Mouse (Mus musculus): ENCODE results near the gene Ice2. TPM values are rescaled to one million over a fixed set of nuclear protein-coding genes. Genes with fewer than 3 reads are reported as not detected.

The Ice2 gene
- total RNA-seq, 1 experiment from 2014 or later = 14.3 TPM

DNA sequence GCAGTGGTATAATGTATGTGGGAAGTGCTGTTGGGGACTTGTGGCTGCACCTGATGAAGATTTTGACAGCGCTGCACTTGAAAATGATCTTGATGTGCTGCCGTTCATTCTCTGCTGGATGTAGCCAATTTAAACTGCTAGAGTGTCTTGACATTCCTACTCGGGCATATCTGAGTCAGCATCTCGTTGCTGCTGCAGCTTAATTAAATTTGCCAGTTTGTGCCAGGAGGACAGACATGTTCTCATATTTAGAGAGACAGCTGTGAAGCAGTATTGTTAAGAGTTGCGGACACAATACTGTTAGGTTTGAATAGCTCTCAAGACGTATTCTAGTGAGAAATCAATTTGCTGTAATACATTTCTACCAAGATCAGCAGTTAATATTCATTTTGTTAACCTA, 7.0 kb downstream of the Ice2 start:
- no peak for DNase-seq

DNA sequence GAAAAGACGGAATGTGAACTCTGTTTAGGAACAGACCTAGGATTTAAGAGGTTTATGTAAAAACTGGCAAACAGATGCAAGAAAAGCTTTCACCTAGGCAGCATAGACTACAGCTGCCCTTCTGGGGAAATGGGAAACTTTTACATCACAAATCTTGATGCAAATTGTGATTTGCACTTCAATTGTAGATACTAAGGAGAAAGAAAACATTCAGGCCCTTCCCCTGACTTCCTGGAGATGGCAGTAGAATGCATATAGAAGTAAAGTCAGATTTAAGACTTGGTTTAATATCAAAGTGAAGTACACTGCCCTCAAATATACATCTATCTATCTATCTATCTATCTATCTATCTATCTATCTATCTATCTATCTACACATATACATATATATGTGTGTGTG, 21.8 kb downstream of the Ice2 start:
- DNase-seq = peak; percentile 24

DNA sequence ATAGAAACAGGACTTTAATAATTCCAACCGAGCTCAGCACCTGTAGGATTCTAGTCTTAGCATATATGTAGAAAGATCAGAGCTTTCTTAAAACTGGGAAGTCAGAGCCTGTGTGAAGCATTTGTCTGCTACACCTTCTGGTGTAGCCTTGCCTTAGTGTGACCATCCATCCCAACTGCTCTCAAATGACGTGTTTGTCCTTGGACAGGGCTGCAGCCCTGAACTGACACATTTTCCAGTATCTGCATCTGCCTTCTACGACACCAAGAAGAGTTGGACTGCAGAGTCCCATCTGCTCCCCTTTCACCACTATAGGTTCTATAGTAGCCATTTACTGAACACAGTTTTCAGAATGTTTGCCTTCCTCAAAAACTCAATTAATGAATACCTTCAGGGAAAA, 32.8 kb downstream of the Ice2 start:
- no peak for DNase-seq

DNA sequence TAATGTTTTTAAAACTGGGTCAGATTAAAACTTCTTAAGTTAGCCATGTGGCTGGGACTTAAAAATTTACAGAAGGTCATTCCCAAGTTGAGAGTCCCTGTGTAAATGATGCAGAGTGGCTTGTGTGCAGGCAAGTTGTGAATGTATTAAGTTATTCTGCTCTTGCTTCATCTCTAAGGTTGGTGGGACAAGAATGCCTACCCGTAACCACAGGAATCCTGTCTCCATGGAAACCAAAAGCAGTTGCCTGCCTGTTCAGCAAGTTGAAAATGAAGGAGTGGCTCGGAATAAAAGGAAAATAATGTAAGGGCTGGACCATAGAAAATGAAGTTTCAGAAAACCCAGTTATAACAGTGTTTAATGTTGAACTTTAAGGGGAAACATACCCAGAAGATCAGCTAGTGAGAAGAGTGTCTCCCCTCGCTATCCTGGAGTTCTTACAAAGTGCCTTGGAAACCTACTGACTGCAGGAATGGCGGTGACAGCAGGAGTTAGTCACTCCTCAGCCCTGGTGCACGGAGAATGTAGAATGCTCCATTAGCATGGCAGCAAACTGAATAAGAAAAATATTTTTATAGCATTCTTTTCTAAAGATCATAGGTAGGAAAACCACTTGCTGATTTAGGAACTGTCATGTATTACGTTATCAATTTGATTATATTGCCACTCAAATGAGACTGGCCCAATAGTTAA, 34.3 kb downstream of the Ice2 start:
- no peak for DNase-seq

DNA sequence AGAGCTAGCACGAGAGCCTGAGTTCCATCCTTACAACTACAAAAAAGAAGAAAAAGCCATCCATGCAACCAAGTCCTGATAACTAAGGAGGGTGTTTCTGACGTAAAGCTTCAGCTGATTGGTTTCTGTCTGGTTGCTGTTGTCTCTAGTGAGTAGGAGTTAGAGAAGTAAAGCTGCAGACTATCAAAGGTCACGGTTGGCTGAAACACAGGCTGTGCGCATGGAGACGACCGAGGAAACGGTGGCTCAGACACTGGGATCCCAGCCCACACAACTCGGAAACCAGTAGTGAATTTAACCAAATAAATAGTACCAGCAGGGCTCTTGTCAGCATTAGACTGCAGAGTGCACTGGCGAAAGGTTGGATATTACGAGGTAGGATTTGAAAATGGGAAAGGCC, 37.5 kb downstream of the Ice2 start:
- no peak for DNase-seq

DNA sequence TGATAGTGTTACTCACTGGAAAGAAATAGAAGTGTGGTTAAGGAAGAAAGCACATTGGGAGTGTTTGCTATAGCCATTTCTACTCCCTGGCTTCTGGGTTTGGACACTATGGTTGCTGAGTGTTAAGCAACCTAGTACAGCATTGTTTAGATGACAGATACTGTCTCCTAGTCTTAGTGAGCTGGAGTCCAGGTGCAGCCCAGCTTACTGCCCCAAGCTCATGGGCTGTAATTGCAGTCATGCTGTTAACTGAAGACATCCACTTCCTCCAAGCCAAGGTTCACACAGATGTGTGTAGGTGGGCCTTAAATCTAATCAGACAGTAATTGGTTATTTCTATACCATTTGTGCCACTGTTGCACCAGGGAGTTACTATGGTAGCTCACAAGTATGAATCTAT, 38.0 kb downstream of the Ice2 start:
- no peak for DNase-seq

DNA sequence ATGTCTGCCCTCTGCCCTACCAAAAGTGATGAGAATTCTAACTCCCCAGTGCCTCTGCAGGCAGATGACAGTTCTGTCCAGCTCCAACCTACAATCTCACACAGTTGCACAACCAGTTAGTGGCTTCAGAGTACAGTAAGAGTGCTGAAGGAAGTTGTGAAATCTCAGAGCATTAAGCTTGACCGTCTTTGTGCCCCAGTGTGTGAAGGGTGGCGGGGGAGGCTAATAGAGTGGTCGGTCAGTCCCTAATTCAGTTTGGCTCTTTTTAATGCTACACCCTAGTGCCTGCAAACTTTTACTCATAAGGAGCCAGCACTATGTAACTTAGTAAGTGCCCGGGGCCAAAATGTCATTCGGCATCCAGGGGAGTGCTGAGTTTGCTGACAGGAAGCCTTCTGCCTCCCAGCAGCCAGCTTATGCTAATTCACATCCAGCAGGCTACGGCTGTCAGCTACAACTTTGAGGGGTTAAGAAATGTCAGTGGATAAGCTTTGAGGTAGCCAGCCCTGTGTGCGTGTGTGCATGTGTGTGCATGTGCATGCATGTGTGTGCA, 42.2 kb downstream of the Ice2 start:
- DNase-seq = peak; percentile 53

DNA sequence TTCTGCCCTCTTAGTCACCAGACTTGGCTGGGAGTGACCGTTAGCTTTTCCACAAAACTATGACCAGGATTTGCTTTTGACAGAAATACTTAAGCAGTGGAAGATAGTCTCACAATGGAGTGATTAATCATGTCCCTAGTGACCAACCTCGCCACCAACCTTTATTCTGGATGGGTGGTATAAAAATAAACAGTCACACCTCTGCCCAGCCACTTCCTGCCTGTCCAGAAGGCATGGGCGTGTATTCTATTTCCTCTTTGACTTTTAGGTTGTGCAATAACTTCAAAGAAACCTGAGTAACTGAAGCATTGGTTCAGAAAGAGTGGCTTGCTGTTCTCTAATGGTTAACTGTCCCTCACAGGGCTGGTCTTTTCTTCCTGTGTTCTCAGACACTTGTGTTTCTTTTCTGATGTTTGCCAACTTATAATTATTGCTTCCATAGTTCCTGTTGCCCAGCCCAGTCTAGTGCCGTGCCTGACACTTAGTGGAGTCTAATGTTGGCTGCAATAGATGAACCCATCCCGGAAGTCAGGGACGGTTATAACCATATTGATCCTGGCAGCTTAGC, 44.8 kb downstream of the Ice2 start:
- peak; percentile 35 for DNase-seq

DNA sequence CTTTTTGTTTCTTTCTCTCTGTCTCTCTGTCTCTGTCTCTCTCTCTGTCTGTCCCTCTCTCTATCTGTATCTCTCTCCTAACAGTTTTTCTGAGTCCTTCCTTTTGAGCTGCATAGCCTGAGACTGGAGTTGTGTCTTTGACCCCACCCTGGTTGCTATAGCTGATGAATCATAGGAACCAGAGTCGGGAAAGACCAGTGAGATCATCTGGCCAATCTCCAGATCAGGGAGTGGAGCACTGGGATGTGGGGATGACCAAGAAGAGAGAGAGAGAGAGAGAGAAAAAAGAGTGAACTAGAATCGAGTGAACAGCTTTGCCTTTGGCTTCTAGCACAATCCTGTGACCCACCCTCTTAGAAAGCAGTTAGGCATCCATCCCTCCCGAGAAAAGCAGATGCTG, 45.5 kb downstream of the Ice2 start:
- DNase-seq = peak; percentile 73

DNA sequence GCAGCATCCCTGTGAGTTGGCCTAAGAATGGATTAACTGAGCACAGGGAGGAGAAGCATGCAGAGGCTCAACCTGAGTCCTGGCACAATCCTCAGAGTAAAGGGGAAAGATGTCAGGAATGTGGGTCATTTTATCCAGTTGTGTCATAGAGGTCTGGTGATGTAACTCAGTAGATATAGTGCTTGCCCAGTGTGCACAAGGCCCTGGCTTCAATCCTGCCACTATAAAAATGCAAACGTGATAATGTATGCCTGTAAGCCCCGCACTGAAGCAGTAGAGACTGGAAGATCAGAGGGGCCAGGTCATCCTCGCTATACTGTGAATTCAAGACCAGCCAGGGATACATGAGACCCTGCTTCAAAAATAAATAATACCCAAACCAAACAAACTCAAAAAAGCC, 51.1 kb downstream of the Ice2 start:
- peak; percentile 24 for DNase-seq

DNA sequence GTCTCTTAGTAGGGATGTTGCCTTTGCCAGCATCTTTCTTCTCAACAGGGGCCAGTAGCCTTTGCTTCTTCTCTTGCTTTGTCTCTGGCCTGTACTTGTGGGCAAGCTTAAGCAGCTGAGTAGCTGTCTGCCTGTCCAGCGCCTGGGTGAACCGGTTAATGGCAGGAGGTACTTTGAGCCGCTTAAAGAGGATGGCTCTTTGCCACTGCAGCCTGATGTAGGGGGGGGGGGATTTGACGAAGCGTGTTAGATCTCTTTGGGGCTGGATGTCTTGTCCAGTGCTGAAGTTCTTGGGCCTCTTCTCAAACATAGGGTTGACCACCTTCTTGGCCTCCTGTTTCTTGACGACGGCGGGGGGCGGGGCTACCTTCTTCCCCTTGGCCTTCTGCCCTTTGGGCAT, 52.9 kb downstream of the Ice2 start:
- DNase-seq = no peak

DNA sequence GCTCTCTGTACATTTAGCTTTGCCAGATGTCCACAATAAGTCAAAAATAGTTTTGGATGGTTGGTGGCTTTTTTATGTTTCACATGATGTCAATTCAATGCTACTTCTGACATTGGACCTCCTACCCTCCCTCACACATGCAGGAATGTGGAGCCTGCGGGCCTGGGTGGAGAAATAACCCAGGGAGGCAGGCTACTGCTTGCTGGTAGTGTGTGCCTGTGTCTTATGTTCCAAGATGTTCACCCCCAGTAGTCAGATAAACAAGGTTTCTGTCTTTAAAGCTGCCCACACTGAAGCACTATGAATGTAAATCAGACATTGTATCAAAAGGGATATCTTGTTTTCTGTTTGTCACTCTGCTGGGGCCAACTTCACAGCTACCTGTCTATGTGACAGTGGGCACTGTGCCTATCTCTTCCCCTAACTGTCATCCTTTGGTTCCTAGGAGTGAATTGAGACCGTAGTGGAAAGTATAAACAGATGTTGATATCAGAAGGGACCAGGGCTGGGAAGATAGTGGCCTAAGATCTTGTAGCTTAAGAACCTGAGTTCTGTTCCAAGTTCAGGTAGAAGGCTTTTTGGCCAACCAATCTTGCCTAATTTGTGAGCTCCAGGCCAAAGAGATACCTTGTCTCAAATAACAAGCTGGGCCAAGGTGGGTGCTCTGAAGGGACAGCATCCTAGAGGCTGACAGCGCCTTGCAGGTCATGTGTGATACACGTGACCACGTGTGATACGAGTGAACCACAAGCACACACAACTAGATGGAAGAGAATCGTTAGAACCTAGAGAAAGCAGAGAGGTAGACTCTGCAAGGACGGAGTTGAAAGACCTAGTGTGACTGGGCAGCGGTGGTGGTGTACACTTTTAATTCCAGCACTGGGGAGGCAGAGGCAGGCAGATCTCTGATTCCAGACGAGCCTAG, 54.4 kb downstream of the Ice2 start:
- no peak for DNase-seq

DNA sequence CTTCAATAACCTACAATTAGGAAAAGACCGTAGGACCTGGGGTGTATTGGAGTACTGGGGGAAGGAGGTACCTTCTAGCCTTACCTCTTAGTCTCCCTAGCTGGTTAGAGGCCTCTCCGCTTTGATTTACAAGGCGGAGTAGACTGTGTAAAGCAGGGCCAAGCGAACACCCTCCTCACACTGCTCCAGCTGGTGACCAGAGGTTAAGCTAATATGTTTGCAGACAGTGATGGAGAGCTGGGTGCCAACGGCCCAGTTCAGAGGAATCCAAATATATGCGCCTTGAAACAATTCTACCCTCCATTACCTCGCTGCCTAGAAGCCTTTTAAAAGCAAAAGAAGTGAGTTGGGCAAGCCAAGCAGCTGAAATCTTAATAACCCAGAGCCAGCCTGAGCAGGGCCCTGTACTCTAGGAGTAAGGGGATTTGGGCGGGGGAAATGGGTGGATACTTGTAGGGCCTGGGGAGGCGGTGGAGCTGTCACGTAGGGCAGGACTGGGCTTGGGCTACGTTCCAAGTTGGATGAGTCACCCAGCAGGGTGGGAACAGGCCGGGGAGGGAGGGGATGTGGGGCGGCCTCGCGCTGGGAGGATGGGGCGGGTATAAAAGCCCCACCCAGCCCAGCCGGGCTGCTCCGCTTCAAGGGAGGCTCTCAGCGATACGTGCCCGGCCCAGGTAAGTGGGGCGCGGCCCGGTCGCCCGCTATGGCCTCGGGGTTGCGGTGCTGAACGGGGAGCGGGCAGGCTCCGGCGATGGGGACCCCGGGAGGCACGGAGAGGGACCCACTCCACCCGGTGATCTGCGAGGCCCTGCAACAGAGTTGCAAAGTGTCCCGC, 55.6 kb downstream of the Ice2 start, which contains the start of gene Anxa2:
Gene Anxa2, plus strand, starts transcription at position 555 of the 835 bp plus-strand sequence.
- peak; percentile 98 for DNase-seq

DNA sequence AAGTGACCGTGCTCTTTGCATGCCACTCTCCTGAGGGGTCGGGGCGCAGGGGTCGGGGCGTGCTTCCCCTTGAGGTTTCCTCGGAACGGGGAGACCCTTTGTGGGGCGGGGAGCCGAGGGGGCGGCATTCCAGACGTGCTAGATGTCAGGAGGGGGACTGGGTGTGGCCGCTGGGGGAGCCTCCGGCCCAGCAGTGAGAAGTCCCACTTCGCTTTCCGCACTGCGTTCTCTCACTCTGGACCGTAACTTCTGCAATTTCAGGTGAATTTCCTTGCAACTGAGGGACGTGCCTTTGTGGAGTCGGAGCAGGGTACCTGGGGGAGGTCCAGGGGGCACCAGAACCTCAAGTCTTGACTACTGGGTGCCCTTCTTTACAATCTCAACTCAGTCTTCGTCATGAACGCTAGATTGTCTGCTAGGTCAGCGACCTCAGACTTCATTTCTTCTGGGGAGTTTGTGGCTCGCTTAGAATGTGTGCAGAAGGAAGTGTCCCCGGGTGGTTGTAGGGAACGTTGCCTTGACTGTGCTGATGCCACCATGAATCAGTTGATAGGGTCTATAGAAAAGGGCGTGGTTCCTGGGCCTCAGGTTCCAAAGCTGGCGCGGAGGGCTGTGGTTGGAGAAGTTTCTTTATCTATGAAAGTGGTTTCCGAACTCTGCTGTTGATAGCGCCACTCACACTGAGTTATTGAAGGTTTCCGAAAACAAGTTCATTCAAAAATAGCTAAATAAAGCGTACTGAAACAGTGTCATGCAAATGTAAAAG, 56.4 kb downstream of the Ice2 start:
- DNase-seq = peak; percentile 59

DNA sequence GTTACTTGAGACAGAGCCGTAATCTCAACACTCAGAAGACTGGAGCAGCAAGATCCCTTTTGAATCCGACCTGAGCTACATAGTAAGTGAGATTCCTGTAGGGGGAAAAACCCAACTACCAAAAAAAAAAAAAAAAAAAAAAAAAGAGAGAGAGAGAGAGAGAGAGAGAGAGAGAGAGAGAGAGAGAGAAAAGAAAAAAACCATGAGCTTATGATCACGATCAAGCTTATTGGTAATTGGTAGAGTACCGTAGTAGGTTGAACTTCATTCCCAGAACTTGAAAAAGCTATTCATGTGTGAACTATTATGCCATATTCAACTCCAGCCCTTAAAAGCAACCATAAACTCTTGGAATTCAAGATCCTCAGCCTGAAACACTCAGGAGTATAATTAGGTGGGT, 57.0 kb downstream of the Ice2 start:
- no peak for DNase-seq

DNA sequence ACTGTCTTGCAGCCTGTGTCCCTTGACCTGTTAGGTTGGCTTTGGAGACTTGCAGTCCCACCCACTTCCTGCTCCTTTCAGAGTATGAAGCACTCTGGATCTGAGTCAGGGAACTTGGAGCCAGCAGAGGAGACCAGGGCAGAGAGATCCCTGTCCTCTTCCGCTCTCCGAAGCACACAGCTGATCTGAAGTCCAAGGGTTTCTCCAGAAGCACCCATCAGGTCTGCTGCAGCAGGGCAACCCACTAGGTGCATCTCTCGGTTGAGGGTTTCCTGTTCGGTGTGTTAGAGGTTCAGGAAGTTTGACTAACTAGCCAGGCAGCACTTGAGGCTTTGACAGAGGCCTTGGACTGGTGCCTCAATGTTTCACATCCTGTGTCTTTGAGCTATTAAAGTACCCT, 57.7 kb downstream of the Ice2 start:
- peak; percentile 62 for DNase-seq

DNA sequence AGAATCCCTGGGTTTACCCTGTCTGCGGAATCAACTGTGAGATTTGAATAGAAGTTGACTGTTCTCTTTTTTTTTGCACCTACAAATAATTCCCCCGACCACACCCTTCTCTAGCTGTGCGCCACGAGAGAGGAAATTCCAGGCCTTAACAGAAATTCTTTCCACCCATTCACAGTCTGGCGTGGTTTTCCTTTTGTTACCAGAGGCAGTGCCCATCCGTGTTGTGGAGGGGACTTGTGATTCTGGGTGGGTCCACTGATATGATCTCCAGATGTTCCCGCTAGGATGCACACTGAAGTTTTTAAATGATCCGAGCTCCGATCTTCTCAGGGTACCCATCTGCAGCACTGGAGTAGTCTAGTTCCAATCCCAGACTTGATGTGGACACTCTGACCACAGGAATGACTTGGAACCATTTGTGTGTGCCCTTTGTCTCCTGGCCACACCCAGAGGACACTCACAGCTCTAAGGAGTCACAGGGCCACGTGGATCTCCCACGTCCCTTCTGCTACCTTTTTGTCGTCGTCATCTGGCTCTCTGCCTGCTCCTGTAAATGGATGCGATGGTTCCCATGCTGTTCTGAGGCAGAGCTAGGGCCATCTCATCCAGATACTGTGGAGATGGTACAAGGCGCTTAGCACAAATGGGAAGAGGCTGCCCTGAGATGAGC, 58.8 kb downstream of the Ice2 start:
- no peak for DNase-seq

DNA sequence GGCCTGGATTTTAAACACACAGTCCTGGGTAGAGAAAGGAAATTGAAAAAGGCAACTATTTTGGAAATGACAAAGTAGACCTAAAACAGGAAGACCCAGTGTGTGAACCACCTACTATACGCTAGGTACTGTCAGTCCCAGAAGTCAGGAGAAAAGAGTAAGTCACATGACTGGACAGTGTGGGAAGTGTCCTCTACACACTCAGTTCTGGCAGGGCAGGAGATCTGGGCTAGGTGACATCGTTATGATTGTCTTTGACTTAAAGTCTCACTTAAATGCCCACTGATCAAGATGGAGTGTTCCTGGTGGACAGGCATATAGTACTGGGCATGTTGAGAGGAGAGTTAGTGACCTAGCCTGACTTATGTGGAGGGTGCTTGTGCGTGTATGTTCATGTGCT, 59.4 kb downstream of the Ice2 start:
- DNase-seq = no peak

DNA sequence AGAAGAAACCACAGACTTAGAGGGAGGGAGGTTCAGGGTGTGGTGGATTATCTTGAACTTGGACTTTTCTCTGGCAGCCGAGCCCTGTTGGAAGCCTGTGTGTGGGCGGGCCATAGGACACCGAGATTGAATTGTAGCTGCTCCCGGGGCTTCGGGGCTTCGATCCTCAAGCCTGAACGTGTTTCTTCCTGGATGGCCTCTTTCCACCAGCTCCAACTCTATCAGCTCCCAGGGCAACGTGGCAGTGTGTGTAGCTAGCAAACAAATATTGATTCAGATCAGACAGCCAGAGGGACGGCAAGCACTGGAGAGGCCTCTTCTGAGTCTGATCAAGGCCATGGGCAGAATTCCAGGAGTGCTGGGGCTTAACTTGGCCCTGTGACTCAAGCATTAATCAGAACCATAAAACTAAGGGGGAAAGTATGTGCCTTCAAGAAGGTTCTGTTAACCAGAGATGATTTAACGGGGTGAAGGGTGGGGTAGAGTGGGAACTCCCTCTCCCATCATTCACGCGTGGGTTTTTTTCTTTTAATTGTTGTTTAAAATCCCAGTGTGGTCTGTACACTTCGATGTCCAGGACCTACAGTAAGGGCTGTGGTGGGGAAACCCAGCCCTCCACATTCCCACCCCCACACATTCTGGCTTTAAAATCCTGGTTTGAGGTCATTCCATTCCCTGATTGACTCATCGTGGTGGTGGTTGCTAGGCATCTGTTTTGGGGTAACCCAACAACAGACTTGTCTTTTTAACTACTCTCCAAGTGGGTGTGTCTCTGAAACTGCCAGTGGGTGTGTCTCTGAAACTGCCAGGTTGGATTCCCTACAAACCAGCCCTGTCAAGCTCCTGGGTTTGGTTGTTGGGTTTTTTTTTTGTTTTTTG, 60.3 kb downstream of the Ice2 start:
- peak; percentile 94 for DNase-seq

DNA sequence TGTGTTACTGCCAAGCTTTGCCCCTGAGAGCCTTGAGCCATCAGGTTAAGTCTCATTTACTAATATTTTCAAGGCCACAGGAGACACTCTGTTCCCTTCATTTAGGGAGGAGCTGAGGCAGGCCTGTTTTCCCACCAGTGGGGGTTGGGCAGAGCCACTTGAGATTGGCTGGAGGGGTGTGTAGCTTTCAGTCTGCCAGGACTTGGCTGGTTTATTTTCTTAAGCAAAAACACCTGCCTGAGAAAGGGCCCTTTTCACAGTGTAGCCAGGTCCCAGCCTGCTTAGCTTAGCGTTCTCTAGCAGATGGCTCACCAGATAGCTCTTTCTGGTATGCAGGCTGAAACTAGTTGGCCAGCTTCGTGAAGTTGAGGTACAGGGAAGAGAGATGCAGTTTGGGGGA, 61.3 kb downstream of the Ice2 start:
- peak; percentile 88 for DNase-seq

Data from adrenal gland, postnatal 14 days (tissue).